Mouse (Mus musculus) Patski (cell line): ENCODE results near the gene Galnt7. TPM values are rescaled to one million over a fixed set of nuclear protein-coding genes. Genes with fewer than 3 reads are reported as not detected.

Experiments
- ATAC-seq: fragments of 100-300 bp; one replicate; pipeline ENCODE4 v1.8.0; 2021
- CTCF ChIA-PET: fragments of 350-600 bp; sonication (Branson Sonifier 250); formaldehyde crosslinking; loops from one replicate; lab custom pipeline; 2022; ENCODE audit warnings: inconsistent platforms; lab: Charles Lee
- POLR2A ChIA-PET: fragments of 350-600 bp; sonication (Branson Sonifier 250); formaldehyde crosslinking; loops from one replicate; lab custom pipeline; 2022; ENCODE audit warnings: antibody characterized with exemption, inconsistent platforms; lab: Charles Lee
- DNase-seq: peaks from one replicate; pipeline ENCODE4 v3.0.0-alpha.2; 2011; ENCODE audit warnings: low read depth, low spot score
- H3K27me3 ChIP-seq: fragments of 371-371 bp; one replicate; pipeline ENCODE4 v1.5.1; 2021
- CTCF ChIP-seq: fragments of 100-300 bp; IDR thresholded peaks from one replicate; pipeline ENCODE4 v1.5.1; 2021
- in situ Hi-C: fragments of 300-500 bp; cut with MboI; formaldehyde crosslinking; loops from 3 replicates; pipeline ENCODE4 v1.11.1; 2018; ENCODE audit warnings: low pct_unique_long_range_greater_than_20kb, mixed read lengths
- polyA plus RNA-seq: library from polyadenylated mRNA; unstranded; gene quantifications from one replicate; pipeline ENCODE4 v1.2.3, GENCODE M21; 2021

The Galnt7 gene
- polyA plus RNA-seq, 1 experiment from 2014 or later: 21.8 TPM

- H3K27me3 ChIP-seq: no peaks in the 10 kb centered on the region
- ChIA-PET POLR2A (interaction anchor here (0.5 to 0.6 kb wide), 2 partner anchors 8 to 42 kb away, joined by 3 read pairs; no protein-coding TSS in a partner anchor), CTCF (no interaction called here)
- no peak for DNase-seq
- in situ Hi-C loops: no loop called here
- ATAC-seq: peak; percentile 80
- TF ChIP-seq CTCF: peak; percentile 48
Observed at GRCm38 (mm10) chr8:57651689-57652455, 960 bp downstream of the Galnt7 start.

GRCm38 (mm10) chr8:57651357-57651688, 1.5 kb downstream of the Galnt7 start:
- in situ Hi-C loops: no loop called here
- H3K27me3 ChIP-seq: no peaks in the 10 kb centered on the region
- CTCF ChIA-PET: no interaction called here
- TF ChIP-seq CTCF: no peak
- DNase-seq (no peak), ATAC-seq (peak; percentile 16)
- POLR2A ChIA-PET: interaction anchor here (0.6 kb wide), 1 partner anchor 8 kb away, joined by 3 read pairs; no protein-coding TSS in a partner anchor

- in situ Hi-C loops: no loop called here
- DNase-seq: no peak
- CTCF ChIA-PET: interaction anchor here (1.0 kb wide), 1 partner anchor 20 kb away, joined by 4 read pairs; no protein-coding TSS in a partner anchor
- ATAC-seq: no peak
- POLR2A ChIA-PET: no interaction called here
- no peak for TF ChIP-seq CTCF
- H3K27me3 ChIP-seq: no peaks in the 10 kb centered on the region
Observed at GRCm38 (mm10) chr8:57650216-57650615, 2.6 kb downstream of the Galnt7 start.

- no peak for TF ChIP-seq CTCF
- ATAC-seq: no peak
- in situ Hi-C loops: no loop called here
Observed at GRCm38 (mm10) chr8:57647566-57647965, 5.3 kb downstream of the Galnt7 start.

GRCm38 (mm10) chr8:57644281-57644680, 8.6 kb downstream of the Galnt7 start:
- DNase-seq (no peak), ATAC-seq (no peak)
- TF ChIP-seq CTCF: no peak
- ChIA-PET POLR2A (no interaction called here), CTCF (no interaction called here)
- H3K27me3 ChIP-seq: no peaks in the 10 kb centered on the region
- in situ Hi-C loops: no loop called here

More at GRCm38 (mm10) chr8:57647566-57647965, 5.3 kb downstream of the Galnt7 start:
- DNase-seq: no peak
- ChIA-PET CTCF (interaction anchor here (1.8 kb wide), 1 partner anchor 19 kb away, joined by 7 read pairs; no protein-coding TSS in a partner anchor), POLR2A (no interaction called here)
- no peaks in the 10 kb centered on the region for H3K27me3 ChIP-seq

- H3K27me3 ChIP-seq: no peaks in the 10 kb centered on the region
- in situ Hi-C loops: no loop called here
- DNase-seq: no peak
- ChIA-PET CTCF (interaction anchor here (0.6 to 1.4 kb wide), 2 partner anchors 18 to 47 kb away, joined by 3 to 4 read pairs; no protein-coding TSS in a partner anchor), POLR2A (no interaction called here)
- TF ChIP-seq CTCF: no peak
- ATAC-seq: no peak
Observed at GRCm38 (mm10) chr8:57642722-57643121, 10.1 kb downstream of the Galnt7 start.

GRCm38 (mm10) chr8:57638925-57639324, 13.9 kb downstream of the Galnt7 start:
- ChIA-PET CTCF (interaction anchor here (1.9 kb wide), 1 partner anchor 11 kb away, joined by 6 read pairs; no protein-coding TSS in a partner anchor), POLR2A (no interaction called here)
- no peak for ATAC-seq
- in situ Hi-C loops: no loop called here
- no peak for DNase-seq
- TF ChIP-seq CTCF: no peak
- no peaks in the 10 kb centered on the region for H3K27me3 ChIP-seq

GRCm38 (mm10) chr8:57637599-57638280, 15.1 kb downstream of the Galnt7 start:
- ChIA-PET CTCF (interaction anchor here (1.9 kb wide), 1 partner anchor 10 kb away, joined by 6 read pairs; no protein-coding TSS in a partner anchor), POLR2A (no interaction called here)
- in situ Hi-C loops: no loop called here
- ATAC-seq: no peak
- DNase-seq: no peak
- H3K27me3 ChIP-seq: no peaks in the 10 kb centered on the region
- TF ChIP-seq CTCF: no peak

GRCm38 (mm10) chr8:57636698-57637097, 16.1 kb downstream of the Galnt7 start:
- H3K27me3 ChIP-seq: no peaks in the 10 kb centered on the region
- ChIA-PET POLR2A (no interaction called here), CTCF (no interaction called here)
- TF ChIP-seq CTCF: no peak
- in situ Hi-C loops: no loop called here
- DNase-seq (no peak), ATAC-seq (no peak)

GRCm38 (mm10) chr8:57636281-57636680, 16.6 kb downstream of the Galnt7 start:
- DNase-seq (no peak), ATAC-seq (no peak)
- no peak for TF ChIP-seq CTCF
- no peaks in the 10 kb centered on the region for H3K27me3 ChIP-seq
- ChIA-PET CTCF (interaction anchor here (1.1 kb wide), 1 partner anchor 62 kb away, joined by 3 read pairs; no protein-coding TSS in a partner anchor), POLR2A (interaction anchor here (0.7 kb wide), 1 partner anchor 16 kb away, joined by 3 read pairs; no protein-coding TSS in a partner anchor)
- in situ Hi-C loops: no loop called here

- no peak for TF ChIP-seq CTCF
- in situ Hi-C loops: no loop called here
- no peaks in the 10 kb centered on the region for H3K27me3 ChIP-seq
- DNase-seq (no peak), ATAC-seq (no peak)
- CTCF ChIA-PET: no interaction called here
- POLR2A ChIA-PET: no interaction called here
Observed at GRCm38 (mm10) chr8:57631780-57632179, 21.1 kb downstream of the Galnt7 start.
